Mouse (Mus musculus): ENCODE results near the gene Lrrc32.

GRCm38 (mm10) chr7:98448309-98448630 is 40.8 kb upstream of the Lrrc32 start:
- TF ChIP-seq EP300 (IDR thresholded peaks at IDR 0.05) (no peak), CTCF (IDR thresholded peaks at IDR 0.05) (no peak)
